Mouse (Mus musculus) liver, embryonic 11.5 days (tissue): ENCODE measurements around the gene Cnot8. TPM values are rescaled to one million over a fixed set of nuclear protein-coding genes. Genes with fewer than 3 reads are reported as not detected.
A peak's percentile ranks its signal among the peaks of the same experiment; 100 is the strongest.

ENCODE experiments used
- ATAC-seq: fragments of 200-750 bp; cut with Nextera tagmentation; replicated peaks from 2 replicates; pipeline ENCODE4 v1.8.0; 2017; ENCODE audit warnings: moderate number of reproducible peaks, mild to moderate bottlenecking, moderate TSS enrichment, moderate library complexity; ENCODE audit not compliant: low FRiP score
- DNase-seq: peaks from one replicate; pipeline ENCODE4 v3.0.0-alpha.2; 2017; ENCODE audit warnings: low spot score
- H3K27ac ChIP-seq: fragments of 300-500 bp; sonication (generic); 2 replicates; pipeline ENCODE4 v1.5.1; 2014; ENCODE audit warnings: mild to moderate bottlenecking, low read depth, low read length, control low read depth
- H3K27me3 ChIP-seq: fragments of 300-500 bp; sonication (generic); replicated peaks from 2 replicates; pipeline ENCODE4 v1.6.1; 2014; ENCODE audit warnings: low read length, mixed read lengths; ENCODE audit not compliant: control insufficient read depth, insufficient read depth
- H3K36me3 ChIP-seq: fragments of 300-500 bp; sonication (generic); 2 replicates; pipeline ENCODE4 v1.6.1; 2014; ENCODE audit warnings: mild to moderate bottlenecking, low read length, moderate library complexity, mixed read lengths; ENCODE audit not compliant: control insufficient read depth, insufficient read depth
- H3K4me1 ChIP-seq: fragments of 300-500 bp; sonication (generic); replicated peaks from 2 replicates; pipeline ENCODE4 v1.6.1; 2014; ENCODE audit warnings: low read length, mixed read lengths; ENCODE audit not compliant: control insufficient read depth, insufficient read depth
- H3K4me2 ChIP-seq: fragments of 300-500 bp; sonication (generic); 2 replicates; pipeline ENCODE4 v1.6.1; 2014; ENCODE audit warnings: mild to moderate bottlenecking, control low read depth, moderate library complexity
- H3K4me3 ChIP-seq: fragments of 300-500 bp; sonication (generic); 2 replicates; pipeline ENCODE4 v1.5.1; 2014; ENCODE audit warnings: low read depth, low read length, control low read depth
- H3K9ac ChIP-seq: fragments of 300-500 bp; sonication (generic); 2 replicates; pipeline ENCODE4 v1.6.1; 2014; ENCODE audit warnings: low read depth, low read length, control low read depth
- H3K9me3 ChIP-seq: fragments of 300-500 bp; sonication (generic); 2 replicates; pipeline ENCODE4 v1.6.1; 2016; ENCODE audit warnings: low read length, inconsistent platforms, mixed read lengths; ENCODE audit not compliant: control insufficient read depth
- WGBS: fragments of 180-500 bp; shearing (Covaris S2); extraction: QIAGEN DNeasy Blood & Tissue Kit; methylation state at CpG from one replicate; pipeline ENCODE4 v1.1.7; 2014; 5-methylcytosine and 5-hydroxymethylcytosine counted together
- polyA plus RNA-seq: library from polyadenylated mRNA; unstranded; fragments of >200 nt; fragmentation: Nextera tagmentation; extraction: Ambion mirVana; gene quantifications from 2 replicates; pipeline ENCODE4 v1.2.1, GENCODE M21; 2014

The Cnot8 gene
- polyA plus RNA-seq, 1 experiment from 2014 or later: 77.6 TPM

- no peak overlapping the region for H3K27ac ChIP-seq
- no peak overlapping the region for H3K9ac ChIP-seq
- peaks cover 53% of the 10 kb centered on the region for H3K36me3 ChIP-seq
- H3K4me3 ChIP-seq: no peak overlapping the region
- WGBS: 89% methylated on average over 9 of the region's 9 CpGs
- DNase-seq (no peak), ATAC-seq (no peak)
- H3K9me3 ChIP-seq: no peaks in the 10 kb centered on the region
- no peaks in the 10 kb centered on the region for H3K27me3 ChIP-seq
- no peaks in the 10 kb centered on the region for H3K4me1 ChIP-seq
- H3K4me2 ChIP-seq: no peak overlapping the region
Measured at GRCm38 (mm10) chr11:58155458-58155857, 51.5 kb downstream of the Cnot8 start.

DNA sequence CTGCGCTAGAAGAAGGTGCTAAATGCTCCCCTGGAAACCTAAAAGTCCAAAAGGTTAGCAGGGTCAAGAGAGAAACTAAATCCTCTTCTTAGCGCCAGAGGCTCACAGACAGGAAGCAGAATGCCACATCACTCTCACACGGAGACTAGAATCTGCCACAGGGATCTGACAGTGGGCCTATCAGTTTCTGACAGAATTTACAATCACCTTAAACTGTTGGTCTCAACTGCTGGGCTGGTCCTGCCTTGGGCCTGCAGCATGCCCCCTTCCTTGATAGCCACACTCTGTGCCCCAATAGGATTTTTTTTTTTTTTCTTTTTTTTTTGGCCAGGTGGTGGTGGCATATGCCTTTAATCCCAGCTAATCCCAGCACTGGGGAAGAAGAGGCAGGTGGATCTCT is 52.9 kb downstream of the Cnot8 start:
- Histone ChIP-seq H3K4me2 (no peak overlapping the region), H3K27ac (no peak overlapping the region), H3K4me1 (no peaks in the 10 kb centered on the region), H3K36me3 (peaks cover 51% of the 10 kb centered on the region), H3K9ac (no peak overlapping the region), H3K27me3 (no peaks in the 10 kb centered on the region), H3K9me3 (no peaks in the 10 kb centered on the region), H3K4me3 (no peak overlapping the region)
- DNase-seq (no peak), ATAC-seq (0 out of 2 replicates have a peak, but pooled peaks have one; percentile 26)
- 62% methylated on average over 3 of the region's 3 CpGs for WGBS

DNA sequence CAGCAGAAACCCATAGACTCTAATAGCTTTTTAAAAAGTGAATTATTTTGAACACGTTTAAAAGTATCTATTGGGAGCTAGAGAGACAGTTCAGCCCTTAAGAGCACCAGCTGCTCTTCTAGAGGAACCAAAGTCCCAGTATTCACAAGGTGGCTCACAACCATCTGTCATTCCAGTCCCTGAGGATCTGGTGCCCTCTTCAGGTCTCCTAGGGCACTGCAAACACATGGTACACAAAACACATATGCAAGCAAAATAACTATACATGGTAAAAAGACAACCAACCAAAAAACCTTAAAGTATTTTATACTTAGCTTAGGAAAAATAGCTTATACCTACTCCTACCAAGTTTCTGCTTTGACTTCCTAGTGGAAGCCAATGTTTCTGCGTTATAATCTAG is 61.1 kb downstream of the Cnot8 start:
- DNase-seq (no peak), ATAC-seq (no peak)
- H3K27ac ChIP-seq: no peak overlapping the region
- no peak overlapping the region for H3K9ac ChIP-seq
- H3K9me3 ChIP-seq: no peaks in the 10 kb centered on the region
- no peak overlapping the region for H3K4me2 ChIP-seq
- peaks cover 6% of the 10 kb centered on the region; the same call in 1 of the 2 replicates for H3K4me1 ChIP-seq
- WGBS: 93% methylated on average over 2 of the region's 2 CpGs
- peaks cover 46% of the 10 kb centered on the region for H3K36me3 ChIP-seq
- H3K4me3 ChIP-seq: no peak overlapping the region
- H3K27me3 ChIP-seq: no peaks in the 10 kb centered on the region

DNA sequence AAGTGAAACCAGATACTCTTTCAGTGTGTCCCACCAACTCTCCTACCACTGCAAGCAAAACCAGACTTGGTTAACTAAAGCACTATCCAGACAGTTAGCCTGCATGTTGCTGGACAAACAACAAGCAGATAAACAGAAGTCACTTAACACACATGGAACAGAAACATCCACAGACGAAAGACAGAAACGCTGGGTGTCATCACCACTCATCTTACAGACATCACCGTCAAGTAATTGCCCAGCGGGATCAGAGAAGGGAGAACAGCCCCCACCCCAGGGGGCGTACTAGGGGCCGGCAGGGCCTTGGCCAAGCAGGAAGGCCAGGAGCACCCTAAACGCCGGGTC is 63.8 kb downstream of the Cnot8 start:
- Histone ChIP-seq H3K4me2 (peak overlapping the region; percentile 90), H3K4me3 (peak overlapping the region; percentile 84), H3K9me3 (no peaks in the 10 kb centered on the region), H3K27me3 (no peaks in the 10 kb centered on the region), H3K27ac (peak overlapping the region; percentile 76), H3K36me3 (peaks cover 35% of the 10 kb centered on the region), H3K9ac (peak overlapping the region; percentile 76), H3K4me1 (peaks cover 9% of the 10 kb centered on the region; the same call in 1 of the 2 replicates)
- no peak for ATAC-seq
- DNase-seq: no peak
- WGBS: 1% methylated on average over 8 of the region's 8 CpGs

Other genes starting within 250 kb of the Cnot8 start
- gene Larp1, start 95.1 kb upstream of the Cnot8 start, polyA plus RNA-seq: 37.2 and 43.0 TPM in 2 replicates
- not detected in 2 replicates for gene Gm12248, start 11.0 kb upstream of the Cnot8 start, polyA plus RNA-seq
- gene Gemin5, start 64.4 kb downstream of the Cnot8 start, polyA plus RNA-seq: 36.6 and 41.1 TPM in 2 replicates
- gene Mrpl22, start 67.5 kb downstream of the Cnot8 start, polyA plus RNA-seq: 178 and 190 TPM in 2 replicates
- 5.0 and 5.5 TPM in 2 replicates for gene Igtp, start 95.4 kb downstream of the Cnot8 start, polyA plus RNA-seq
- 2.3 and 2.5 TPM in 2 replicates for gene Irgm2, start 95.5 kb downstream of the Cnot8 start, polyA plus RNA-seq
- 0.30 and 0.44 TPM in 2 replicates for gene 4930438A08Rik, start 170.6 kb downstream of the Cnot8 start, polyA plus RNA-seq
- 18.3 and 19.2 TPM in 2 replicates for gene Zfp692, start 202.9 kb downstream of the Cnot8 start, polyA plus RNA-seq
- gene Zfp672, start 226.2 kb downstream of the Cnot8 start, polyA plus RNA-seq: 50.6 and 50.7 TPM in 2 replicates
- 20.5 and 25.3 TPM in 2 replicates for gene Sh3bp5l, start 226.6 kb downstream of the Cnot8 start, polyA plus RNA-seq